Mouse (Mus musculus) layer of hippocampus, adult 11-12 months (tissue): ENCODE measurements around the gene Phkg1.
"Not testable (repeated sequence)": the region's sequence is repeated elsewhere in the genome, so short reads cannot be mapped to it uniquely, and the experiment has no call there.

Source experiments
- DNase-seq: peaks from one replicate; pipeline ENCODE4 v3.0.0; 2022; ENCODE audit warnings: low spot score

The Phkg1 gene

GRCm38 (mm10) chr5:129907775-129908174, 9.4 kb upstream of the Phkg1 start:
- no peak for DNase-seq

- peak; percentile 91 for DNase-seq
These were observed 2.9 kb downstream of the Phkg1 start, which contains the start of gene Zbed5 for GRCm38 (mm10) chr5:129895198-129896088. Gene Zbed5, plus strand, starts transcription at chr5:129895723.

GRCm38 (mm10) chr5:129890390-129890789, 8.0 kb downstream of the Phkg1 start:
- not testable (repeated sequence) for DNase-seq

GRCm38 (mm10) chr5:129886911-129887636, 11.3 kb downstream of the Phkg1 start, which contains the start of gene Chchd2:
Gene Chchd2, minus strand, starts transcription at chr5:129887470.
- DNase-seq = peak; percentile 97

- DNase-seq = no peak
These were observed 12.1 kb downstream of the Phkg1 start for GRCm38 (mm10) chr5:129886271-129886670.

- no peak for DNase-seq
These were observed 18.5 kb downstream of the Phkg1 start for GRCm38 (mm10) chr5:129879888-129880287.

- peak; percentile 42 for DNase-seq
These were observed 19.4 kb downstream of the Phkg1 start for GRCm38 (mm10) chr5:129878946-129879345.

GRCm38 (mm10) chr5:129877731-129878455, 20.5 kb downstream of the Phkg1 start:
- DNase-seq = peak; percentile 18

- DNase-seq = no peak
These were observed 23.3 kb downstream of the Phkg1 start for GRCm38 (mm10) chr5:129875098-129875497.

- no peak for DNase-seq
These were observed 24.4 kb downstream of the Phkg1 start for GRCm38 (mm10) chr5:129873942-129874341.

- DNase-seq = no peak
These were observed 27.1 kb downstream of the Phkg1 start for GRCm38 (mm10) chr5:129871238-129871637.

GRCm38 (mm10) chr5:129869238-129869995, 28.9 kb downstream of the Phkg1 start:
- no peak for DNase-seq

- no peak for DNase-seq
These were observed 32.5 kb downstream of the Phkg1 start for GRCm38 (mm10) chr5:129865841-129866240.

- peak; percentile 63 for DNase-seq
These were observed 33.9 kb downstream of the Phkg1 start for GRCm38 (mm10) chr5:129864467-129864866.

- no peak for DNase-seq
These were observed 36.0 kb downstream of the Phkg1 start for GRCm38 (mm10) chr5:129862325-129862724.

- DNase-seq = no peak
These were observed 41.9 kb downstream of the Phkg1 start for GRCm38 (mm10) chr5:129856414-129856813.

- DNase-seq = no peak
These were observed 43.2 kb downstream of the Phkg1 start for GRCm38 (mm10) chr5:129855163-129855562.

GRCm38 (mm10) chr5:129847558-129847820, 50.9 kb downstream of the Phkg1 start:
- no peak for DNase-seq

GRCm38 (mm10) chr5:129846752-129847557, 51.4 kb downstream of the Phkg1 start, which contains the start of gene Sumf2:
Gene Sumf2, plus strand, starts transcription at chr5:129846986.
- DNase-seq = peak; percentile 94

GRCm38 (mm10) chr5:129844848-129845247, 53.5 kb downstream of the Phkg1 start:
- DNase-seq = no peak
